Mouse (Mus musculus) liver, adult (tissue): Measurements from ENCODE around the gene Mab21l3.

ENCODE experiments used
- GATA4 ChIP-seq: IDR thresholded peaks from 2 replicates; pipeline ENCODE4 v1.6.1; 2014; ENCODE audit warnings: mild to moderate bottlenecking, low read length; ENCODE audit not compliant: insufficient replicate concordance

The Mab21l3 gene

GRCm38 (mm10) chr3:101848816-101849215, at the start of gene Mab21l3:
TSS of gene Mab21l3 (minus strand) at chr3:101848959.
- no peak for TF ChIP-seq GATA4

- no peak for TF ChIP-seq GATA4
Observed at GRCm38 (mm10) chr3:101897377-101897974, 48.7 kb upstream of the Mab21l3 start.

- TF ChIP-seq GATA4 = no peak
Observed at GRCm38 (mm10) chr3:101896893-101897292, 48.1 kb upstream of the Mab21l3 start.

- TF ChIP-seq GATA4 = no peak
Observed at GRCm38 (mm10) chr3:101895376-101895910, 46.7 kb upstream of the Mab21l3 start.

GRCm38 (mm10) chr3:101885591-101885990, 36.8 kb upstream of the Mab21l3 start:
- TF ChIP-seq GATA4 = no peak

- no peak for TF ChIP-seq GATA4
Observed at GRCm38 (mm10) chr3:101885041-101885440, 36.3 kb upstream of the Mab21l3 start.

GRCm38 (mm10) chr3:101883902-101884301, 35.1 kb upstream of the Mab21l3 start:
- no peak for TF ChIP-seq GATA4

GRCm38 (mm10) chr3:101881721-101882120, 33.0 kb upstream of the Mab21l3 start:
- no peak for TF ChIP-seq GATA4

- TF ChIP-seq GATA4 = no peak
Observed at GRCm38 (mm10) chr3:101880818-101881217, 32.1 kb upstream of the Mab21l3 start.

GRCm38 (mm10) chr3:101878136-101878535, 29.4 kb upstream of the Mab21l3 start:
- TF ChIP-seq GATA4 = no peak

GRCm38 (mm10) chr3:101876459-101877285, 27.9 kb upstream of the Mab21l3 start:
- TF ChIP-seq GATA4 = no peak

- 0 out of 2 replicates have a peak, but pooled peaks have one; percentile 19 for TF ChIP-seq GATA4
Observed at GRCm38 (mm10) chr3:101875258-101875920, 26.6 kb upstream of the Mab21l3 start.

GRCm38 (mm10) chr3:101873061-101873675, 24.4 kb upstream of the Mab21l3 start:
- TF ChIP-seq GATA4 = no peak

GRCm38 (mm10) chr3:101871951-101872350, 23.2 kb upstream of the Mab21l3 start:
- no peak for TF ChIP-seq GATA4

- no peak for TF ChIP-seq GATA4
Observed at GRCm38 (mm10) chr3:101867001-101867421, 18.3 kb upstream of the Mab21l3 start.
